Mouse (Mus musculus) embryonic facial prominence, embryonic 12.5 days (tissue): ENCODE measurements around the gene Smyd3. TPM values are rescaled to one million over a fixed set of nuclear protein-coding genes. Genes with fewer than 3 reads are reported as not detected.
"Not testable (repeated sequence)": the region's sequence is repeated elsewhere in the genome, so short reads cannot be mapped to it uniquely, and the experiment has no call there.

Source experiments
- ATAC-seq: fragments of 200-750 bp; cut with Nextera tagmentation; 2 replicates; pipeline ENCODE4 v1.8.0; 2017; ENCODE audit not compliant: insufficient number of reproducible peaks, insufficient read depth, low FRiP score, low TSS enrichment
- H3K27ac ChIP-seq: fragments of 300-500 bp; sonication (generic); 2 replicates; pipeline ENCODE4 v1.5.1; 2016; ENCODE audit warnings: mild to moderate bottlenecking
- H3K27me3 ChIP-seq: fragments of 300-500 bp; sonication (generic); 2 replicates; pipeline ENCODE4 v1.6.1; 2016; ENCODE audit warnings: mild to moderate bottlenecking, moderate library complexity
- H3K36me3 ChIP-seq: fragments of 300-500 bp; sonication (generic); 2 replicates; pipeline ENCODE4 v1.6.1; 2016; ENCODE audit warnings: mild to moderate bottlenecking
- H3K4me1 ChIP-seq: fragments of 300-500 bp; sonication (generic); 2 replicates; pipeline ENCODE4 v1.6.1; 2016
- H3K4me2 ChIP-seq: fragments of 300-500 bp; sonication (generic); replicated peaks from 2 replicates; pipeline ENCODE4 v1.6.1; 2016; ENCODE audit warnings: mild to moderate bottlenecking, moderate library complexity
- H3K4me3 ChIP-seq: fragments of 300-500 bp; sonication (generic); 2 replicates; pipeline ENCODE4 v1.5.1; 2016; ENCODE audit warnings: mild to moderate bottlenecking
- H3K9ac ChIP-seq: fragments of 300-500 bp; sonication (generic); 2 replicates; pipeline ENCODE4 v1.6.1; 2016; ENCODE audit warnings: mild to moderate bottlenecking, moderate library complexity
- H3K9me3 ChIP-seq: fragments of 300-500 bp; sonication (generic); 2 replicates; pipeline ENCODE4 v1.6.1; 2016; ENCODE audit warnings: mild to moderate bottlenecking, moderate library complexity
- WGBS: fragments of 180-500 bp; shearing (Covaris S2); methylation state at CpG from one replicate; pipeline ENCODE4 v1.1.7; 2016; 5-methylcytosine and 5-hydroxymethylcytosine counted together
- polyA plus RNA-seq: library from polyadenylated mRNA; unstranded; fragments of >200 nt; fragmentation: Nextera tagmentation; extraction: Ambion mirVana; gene quantifications from 2 replicates; pipeline ENCODE4 v1.2.1, GENCODE M21; 2016

Smyd3 gene
- polyA plus RNA-seq, 1 experiment from 2014 or later = 28.9 TPM

DNA sequence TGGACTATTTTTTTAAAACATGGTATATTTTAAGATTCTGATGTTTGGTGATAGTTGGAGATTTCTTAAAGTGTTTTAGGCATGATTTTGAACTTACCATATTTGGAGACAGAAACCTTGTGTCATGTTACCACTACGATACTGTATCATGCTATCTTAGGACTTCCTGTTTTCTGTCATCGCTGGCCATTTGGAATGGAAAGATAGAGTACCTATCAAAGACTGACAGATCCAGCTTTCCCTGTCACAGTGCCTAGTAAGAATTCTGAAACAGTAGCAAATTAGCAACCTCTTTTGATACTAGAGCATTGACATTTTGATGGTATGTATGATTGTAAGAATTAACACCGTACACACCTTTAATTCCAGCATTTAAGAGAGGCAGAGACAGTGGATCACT, 33.5 kb upstream of the Smyd3 start:
- ATAC-seq = no peak
- 86% methylated on average over 3 of the region's 3 CpGs for WGBS
- Histone ChIP-seq H3K9me3 (no peaks in the 10 kb centered on the region), H3K4me1 (peaks cover 14% of the 10 kb centered on the region), H3K4me2 (no peak overlapping the region), H3K36me3 (no peaks in the 10 kb centered on the region), H3K4me3 (no peak overlapping the region), H3K9ac (no peak overlapping the region), H3K27ac (no peak overlapping the region), H3K27me3 (no peaks in the 10 kb centered on the region)

- ATAC-seq = no peak
- no peak overlapping the region for H3K4me3 ChIP-seq
- H3K9ac ChIP-seq = no peak overlapping the region
- no peaks in the 10 kb centered on the region for H3K9me3 ChIP-seq
- peaks cover 20% of the 10 kb centered on the region for H3K4me1 ChIP-seq
- H3K27me3 ChIP-seq = no peaks in the 10 kb centered on the region
- WGBS = 91% methylated on average over 5 of the region's 5 CpGs
- no peak overlapping the region for H3K27ac ChIP-seq
- no peaks in the 10 kb centered on the region for H3K36me3 ChIP-seq
- H3K4me2 ChIP-seq = no peak overlapping the region
Observed at GRCm38 (mm10) chr1:179548996-179549752, 31.3 kb upstream of the Smyd3 start.

DNA sequence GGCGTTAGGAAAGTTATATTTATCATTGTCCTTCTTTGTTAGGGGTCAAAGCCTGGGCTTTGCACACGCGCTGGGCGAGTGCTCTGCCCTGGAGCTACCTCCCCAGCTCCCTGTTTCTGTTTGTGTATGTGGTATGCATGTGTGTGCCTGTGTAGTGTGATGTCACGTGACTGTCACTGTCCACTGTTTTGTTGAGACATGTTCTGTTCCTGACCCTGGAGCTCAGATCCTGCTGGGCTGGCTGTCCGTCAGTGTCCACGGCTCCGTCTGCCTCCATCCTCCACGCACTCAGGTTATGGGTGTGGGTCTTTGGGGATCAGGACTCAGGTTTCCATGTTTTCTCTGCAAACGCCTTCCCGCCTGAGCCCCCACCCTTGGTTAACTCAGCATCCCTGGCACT, 30.4 kb upstream of the Smyd3 start:
- 54% methylated on average over 11 of the region's 11 CpGs for WGBS
- Histone ChIP-seq H3K4me2 (peak overlapping the region; percentile 85; the same call in 1 of the 2 replicates), H3K36me3 (no peaks in the 10 kb centered on the region), H3K27ac (no peak overlapping the region), H3K9ac (0 out of 2 replicates have a peak overlapping the region, but pooled peaks have one; percentile 27), H3K4me3 (no peak overlapping the region), H3K9me3 (no peaks in the 10 kb centered on the region), H3K4me1 (peaks cover 20% of the 10 kb centered on the region), H3K27me3 (no peaks in the 10 kb centered on the region)
- no peak for ATAC-seq

- H3K4me2 ChIP-seq = peak overlapping the region; percentile 85
- 10% methylated on average over 5 of the region's 5 CpGs for WGBS
- no peaks in the 10 kb centered on the region for H3K27me3 ChIP-seq
- ATAC-seq = no peak
- H3K36me3 ChIP-seq = no peaks in the 10 kb centered on the region
- H3K9me3 ChIP-seq = no peaks in the 10 kb centered on the region
- H3K4me3 ChIP-seq = peak overlapping the region; percentile 80
- H3K9ac ChIP-seq = peak overlapping the region; percentile 85; the same call in 1 of the 2 replicates
- peak overlapping the region; percentile 90; the same call in 1 of the 2 replicates for H3K27ac ChIP-seq
- peaks cover 20% of the 10 kb centered on the region for H3K4me1 ChIP-seq
Observed at GRCm38 (mm10) chr1:179547176-179547575, 29.3 kb upstream of the Smyd3 start.

- Histone ChIP-seq H3K27ac (peak overlapping the region; percentile 90), H3K27me3 (no peaks in the 10 kb centered on the region), H3K9ac (peak overlapping the region; percentile 85), H3K4me1 (peaks cover 20% of the 10 kb centered on the region), H3K9me3 (no peaks in the 10 kb centered on the region), H3K4me2 (peak overlapping the region; percentile 85), H3K4me3 (peak overlapping the region; percentile 80), H3K36me3 (no peaks in the 10 kb centered on the region)
- under 1% methylated on average over 39 of the region's 44 CpGs for WGBS
- ATAC-seq = peak; percentile 85
Observed at GRCm38 (mm10) chr1:179546551-179546917, 28.7 kb upstream of the Smyd3 start.

- peak within 1 kb of the TSS; percentile 80 for H3K4me3 ChIP-seq
- ATAC-seq = peak; percentile 99
- H3K4me2 ChIP-seq = peak within 1 kb of the TSS; percentile 85
- H3K36me3 ChIP-seq, H3K27me3 ChIP-seq, H3K9me3 ChIP-seq: not testable (repeated sequence)
- peak within 1 kb of the TSS; percentile 90 for H3K27ac ChIP-seq
- H3K4me1 ChIP-seq = peaks cover 20% of the 10 kb centered on the region
- WGBS = under 1% methylated on average over 69 of the region's 69 CpGs
- H3K9ac ChIP-seq = peak within 1 kb of the TSS; percentile 85
Observed at GRCm38 (mm10) chr1:179545768-179546550, 28.1 kb upstream of the Smyd3 start, which contains the start of the genes Tfb2m and Cnst. TSS of gene Tfb2m (minus strand) at chr1:179546267. TSS of gene Cnst (plus strand) at chr1:179546370.

DNA sequence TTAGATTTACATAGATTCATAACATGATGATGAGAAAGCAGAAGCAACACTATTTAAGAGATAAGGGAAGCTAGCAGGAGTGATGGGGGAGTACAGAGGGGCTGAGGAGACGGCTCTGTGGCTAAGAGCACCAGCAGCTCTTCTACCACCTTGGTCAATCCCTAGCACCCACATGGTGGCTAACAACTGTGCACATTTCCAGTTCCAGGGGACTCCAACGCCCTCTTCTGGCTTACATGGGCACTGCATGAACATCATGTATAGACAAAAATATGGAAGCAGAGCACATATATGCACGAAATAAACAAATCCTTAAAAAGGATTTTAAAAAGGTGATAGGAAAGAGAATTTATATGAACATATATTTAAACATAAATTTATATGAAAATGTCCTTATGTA, 23.7 kb upstream of the Smyd3 start:
- no peak for ATAC-seq
- Histone ChIP-seq H3K9ac (no peak overlapping the region), H3K4me1 (peaks cover 7% of the 10 kb centered on the region; the same call in 1 of the 2 replicates), H3K27me3 (no peaks in the 10 kb centered on the region), H3K9me3 (no peaks in the 10 kb centered on the region), H3K27ac (no peak overlapping the region), H3K36me3 (peaks cover 13% of the 10 kb centered on the region; the same call in 1 of the 2 replicates), H3K4me2 (no peak overlapping the region), H3K4me3 (no peak overlapping the region)
- WGBS = 60% methylated on average over 3 of the region's 3 CpGs

DNA sequence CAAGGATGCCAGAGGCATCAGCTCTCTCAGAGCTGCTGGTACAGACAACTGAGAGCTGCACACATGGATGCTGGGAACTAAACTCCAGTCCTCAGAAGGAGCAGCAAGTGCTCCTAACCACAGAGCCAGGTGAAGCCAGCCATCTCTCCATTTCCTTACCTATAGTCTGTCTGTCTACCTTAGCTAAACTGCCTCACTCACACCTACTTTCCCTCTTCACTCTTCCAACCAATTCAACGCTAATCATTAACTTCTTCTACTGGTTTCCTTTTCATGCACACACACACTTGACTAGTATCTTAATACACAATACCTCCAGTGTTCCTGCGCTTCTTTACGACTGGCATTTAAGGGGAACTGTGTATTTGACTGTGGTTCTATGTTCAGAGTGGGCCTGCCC, 22.0 kb upstream of the Smyd3 start:
- H3K27me3 ChIP-seq = no peaks in the 10 kb centered on the region
- no peak for ATAC-seq
- H3K4me2 ChIP-seq = no peak overlapping the region
- H3K4me1 ChIP-seq = peaks cover under 1% of the 10 kb centered on the region; the same call in 1 of the 2 replicates
- WGBS = 94% methylated on average over 3 of the region's 3 CpGs
- peaks cover 13% of the 10 kb centered on the region; the same call in 1 of the 2 replicates for H3K36me3 ChIP-seq
- no peak overlapping the region for H3K9ac ChIP-seq
- no peak overlapping the region for H3K4me3 ChIP-seq
- no peaks in the 10 kb centered on the region for H3K9me3 ChIP-seq
- H3K27ac ChIP-seq = no peak overlapping the region

DNA sequence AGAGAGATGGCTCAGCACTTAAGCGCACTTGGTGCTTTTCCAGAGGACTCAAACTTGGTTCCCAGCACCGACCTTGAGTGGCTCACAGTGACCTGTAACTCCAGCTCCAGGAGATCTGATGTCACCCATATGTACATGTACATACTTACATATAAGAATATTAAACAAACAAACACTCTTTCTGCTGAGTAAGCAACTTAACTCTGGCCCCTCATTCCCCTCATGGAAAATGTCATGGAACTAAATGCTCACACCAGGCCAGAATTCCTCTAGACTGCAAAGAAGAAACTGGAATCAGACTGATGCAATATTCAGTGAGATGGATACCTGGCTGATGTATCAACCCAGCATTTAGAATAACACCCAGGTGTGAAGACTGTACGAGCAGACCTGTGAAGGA, 21.2 kb upstream of the Smyd3 start:
- WGBS = 93% methylated on average over 3 of the region's 3 CpGs
- ATAC-seq = no peak
- H3K36me3 ChIP-seq = peaks cover 17% of the 10 kb centered on the region; the same call in 1 of the 2 replicates
- no peak overlapping the region for H3K4me3 ChIP-seq
- H3K4me2 ChIP-seq = no peak overlapping the region
- no peaks in the 10 kb centered on the region for H3K9me3 ChIP-seq
- no peak overlapping the region for H3K9ac ChIP-seq
- H3K27me3 ChIP-seq = no peaks in the 10 kb centered on the region
- H3K4me1 ChIP-seq = no peaks in the 10 kb centered on the region
- H3K27ac ChIP-seq = no peak overlapping the region

DNA sequence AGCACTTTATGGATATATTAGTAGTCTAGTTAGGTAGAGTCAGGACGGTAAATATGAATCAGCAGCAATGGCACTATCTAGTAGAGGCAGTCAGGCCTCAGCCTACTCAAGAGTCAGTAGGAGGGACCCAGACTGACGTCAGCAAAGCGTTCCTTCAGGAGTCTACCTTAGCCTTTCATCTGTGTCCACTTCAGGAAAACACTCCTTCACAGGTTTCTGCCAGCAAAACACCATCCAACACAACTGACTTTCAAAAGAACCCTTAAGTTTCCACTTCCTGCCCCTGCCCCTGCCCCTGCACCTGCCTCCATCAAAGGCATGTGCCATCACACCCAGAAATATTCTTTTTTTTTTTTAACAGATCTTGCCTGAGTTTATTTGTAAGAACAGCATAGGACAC, 2.1 kb upstream of the Smyd3 start:
- no peak overlapping the region for H3K4me3 ChIP-seq
- WGBS = 86% methylated on average over 3 of the region's 3 CpGs
- H3K27ac ChIP-seq = no peak overlapping the region
- no peak overlapping the region for H3K9ac ChIP-seq
- H3K9me3 ChIP-seq = no peaks in the 10 kb centered on the region
- H3K4me2 ChIP-seq = no peak overlapping the region
- ATAC-seq = no peak
- no peaks in the 10 kb centered on the region for H3K27me3 ChIP-seq
- no peaks in the 10 kb centered on the region for H3K36me3 ChIP-seq
- H3K4me1 ChIP-seq = peaks cover 4% of the 10 kb centered on the region; the same call in 1 of the 2 replicates

DNA sequence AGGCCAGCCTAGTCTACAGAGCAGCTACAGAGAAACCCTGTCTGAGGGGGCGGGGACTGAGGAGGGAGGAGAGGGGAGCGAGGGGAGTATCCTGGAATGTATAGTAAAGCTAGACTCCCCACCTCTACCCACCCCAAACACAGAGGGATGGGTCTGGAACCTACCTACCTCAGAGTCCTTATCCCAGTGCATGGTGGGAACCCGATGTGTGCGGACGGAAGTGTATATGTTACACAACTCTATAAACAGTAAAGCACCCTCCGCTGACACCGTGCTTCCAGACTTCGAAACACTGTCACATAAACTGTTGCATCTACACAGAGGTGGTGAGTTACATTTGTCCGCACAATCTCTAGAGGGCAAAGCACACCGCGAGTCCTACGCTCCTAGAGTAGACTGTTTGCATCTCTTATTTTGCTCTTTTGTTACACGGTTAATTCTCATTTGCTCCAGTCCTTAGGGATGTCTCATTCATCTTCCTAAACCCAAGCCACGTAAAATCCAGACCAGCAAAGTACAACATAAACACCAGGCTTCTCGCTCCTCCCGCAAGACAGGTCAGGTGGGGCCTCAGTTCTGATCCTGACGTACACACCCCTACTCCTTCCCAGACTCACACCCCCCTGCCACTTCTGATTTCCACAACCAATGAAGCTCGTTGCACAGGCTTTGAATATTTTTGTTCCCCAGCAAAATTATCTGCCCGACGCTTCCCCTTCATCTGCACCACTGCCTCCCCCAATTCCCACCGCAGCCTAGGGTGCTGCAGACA, 714 bp downstream of the Smyd3 start:
- no peaks in the 10 kb centered on the region for H3K27me3 ChIP-seq
- no peaks in the 10 kb centered on the region for H3K36me3 ChIP-seq
- H3K9ac ChIP-seq = peak overlapping the region; percentile 69
- no peak overlapping the region for H3K27ac ChIP-seq
- H3K4me2 ChIP-seq = peak overlapping the region; percentile 96
- H3K4me1 ChIP-seq = peaks cover 4% of the 10 kb centered on the region; the same call in 1 of the 2 replicates
- under 1% methylated on average over 21 of the region's 21 CpGs for WGBS
- H3K9me3 ChIP-seq = no peaks in the 10 kb centered on the region
- peak; percentile 83 for ATAC-seq
- H3K4me3 ChIP-seq = peak overlapping the region; percentile 81
